Mouse (Mus musculus) frontal cortex, adult (tissue): ENCODE results near the gene Tulp1.
A peak's percentile ranks its signal among the peaks of the same experiment; 100 is the strongest.

ENCODE experiments used
- ATAC-seq: cut with Nextera tagmentation; 2 replicates; pipeline ENCODE4 v1.9.2; 2017; ENCODE audit warnings: mild to moderate bottlenecking, moderate library complexity, mixed read lengths; ENCODE audit not compliant: low TSS enrichment

Gene Tulp1

GRCm38 (mm10) chr17:28315611-28316160 lies 49.3 kb downstream of the Tulp1 start:
- ATAC-seq, result no peak

- ATAC-seq, result peak; percentile 31
Measured at GRCm38 (mm10) chr17:28313880-28314225, 51.2 kb downstream of the Tulp1 start.

DNA sequence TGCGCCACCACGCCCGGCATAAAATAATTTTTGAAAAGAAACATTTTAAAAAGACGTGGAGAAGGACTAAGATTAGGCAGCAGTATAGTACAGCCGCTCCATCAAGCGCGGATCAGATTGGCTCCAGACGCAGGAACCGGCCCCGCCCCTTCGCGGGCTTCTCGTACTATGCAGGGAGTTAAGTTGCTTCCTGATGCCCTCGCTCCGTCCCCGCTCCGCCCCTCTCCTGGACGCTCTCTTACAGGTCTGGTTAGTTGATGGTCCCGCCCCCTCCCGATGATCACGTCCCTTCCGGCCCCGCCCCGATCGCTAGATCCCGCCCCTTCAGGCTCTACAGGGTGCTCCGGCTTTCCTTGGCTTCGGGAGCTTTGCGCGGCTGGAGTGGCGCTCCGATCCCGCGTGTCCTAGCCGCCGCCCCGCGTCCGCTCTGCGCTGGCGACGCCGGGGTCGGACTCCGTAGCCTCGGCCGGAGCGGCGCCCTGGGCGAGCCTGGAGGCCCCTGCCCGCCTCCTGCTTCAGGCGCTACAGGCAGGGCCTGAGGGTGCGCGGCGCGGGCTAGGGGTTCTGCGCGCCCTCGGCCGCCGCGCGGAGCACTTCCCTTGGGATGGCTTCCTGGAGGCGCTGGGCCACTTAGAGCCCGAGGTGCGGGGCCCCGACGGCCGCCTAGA lies 51.7 kb downstream of the Tulp1 start, which contains the start of gene Fance:
Gene Fance (plus strand): TSS at position 308 of the 668 bp plus-strand sequence.
- ATAC-seq, result peak; percentile 92

DNA sequence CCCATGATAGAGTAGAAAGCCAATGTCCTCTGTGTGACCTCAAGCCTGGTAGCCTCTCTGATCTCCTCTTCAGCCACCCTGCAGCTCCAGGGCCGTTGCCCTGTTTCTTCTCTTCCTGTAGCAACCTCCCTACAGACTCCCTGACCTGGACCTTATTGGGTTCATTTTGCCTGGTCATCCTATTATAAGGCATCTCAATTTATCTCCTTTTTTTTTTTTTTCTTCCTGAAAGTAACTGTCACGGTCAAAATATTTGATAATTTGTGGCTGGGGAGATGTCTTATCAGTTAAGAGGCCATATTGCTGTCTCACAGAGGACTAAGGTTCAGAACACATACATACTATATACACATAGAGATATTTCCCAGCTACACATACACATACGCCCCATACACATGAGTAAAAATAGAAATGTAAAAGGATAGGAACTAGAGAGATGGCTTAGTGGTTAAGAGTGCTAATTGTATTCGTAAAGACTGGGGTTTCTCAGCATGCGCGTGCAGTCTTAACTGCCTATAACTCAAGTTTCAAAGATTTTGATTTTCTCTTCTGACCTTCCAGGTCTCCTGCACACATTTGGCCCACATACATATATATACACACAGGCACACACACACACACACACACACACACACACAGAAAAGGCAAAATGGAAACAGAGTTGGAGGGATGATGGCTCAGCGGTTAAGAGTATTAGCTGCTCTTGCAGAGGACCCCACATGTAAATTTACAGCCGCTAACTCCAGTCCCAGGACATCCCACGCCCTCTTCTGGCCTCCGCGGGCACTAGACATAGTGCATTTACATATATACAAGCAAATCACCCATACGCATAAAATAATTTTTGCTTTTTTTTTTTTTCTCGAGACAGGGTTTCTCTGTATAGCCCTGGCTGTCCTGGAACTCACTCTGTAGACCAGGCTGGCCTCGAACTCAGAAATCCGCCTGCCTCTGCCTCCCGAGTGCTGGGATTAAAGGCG lies 52.5 kb downstream of the Tulp1 start:
- ATAC-seq, result no peak

- ATAC-seq, result no peak
Measured at GRCm38 (mm10) chr17:28311366-28312132, 53.5 kb downstream of the Tulp1 start.

DNA sequence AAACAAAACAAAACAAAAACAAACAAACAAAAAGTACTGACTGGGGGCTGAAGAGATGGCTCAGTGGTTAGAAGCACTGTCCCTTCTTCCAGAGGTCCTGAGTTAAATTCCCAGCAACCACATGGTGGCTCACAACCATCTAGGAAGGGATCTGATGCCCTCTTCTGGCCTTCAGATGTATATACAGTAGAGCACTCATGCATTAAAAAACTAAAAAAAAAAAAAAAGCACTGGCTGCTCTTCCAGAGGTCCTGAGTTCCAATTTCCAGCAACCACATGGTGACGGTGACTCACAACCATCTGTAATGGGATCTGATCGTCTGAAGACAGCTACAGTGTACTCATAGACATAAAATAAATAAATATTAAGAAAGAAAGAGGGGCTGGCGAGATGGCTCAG lies 54.2 kb downstream of the Tulp1 start:
- ATAC-seq, result no peak

DNA sequence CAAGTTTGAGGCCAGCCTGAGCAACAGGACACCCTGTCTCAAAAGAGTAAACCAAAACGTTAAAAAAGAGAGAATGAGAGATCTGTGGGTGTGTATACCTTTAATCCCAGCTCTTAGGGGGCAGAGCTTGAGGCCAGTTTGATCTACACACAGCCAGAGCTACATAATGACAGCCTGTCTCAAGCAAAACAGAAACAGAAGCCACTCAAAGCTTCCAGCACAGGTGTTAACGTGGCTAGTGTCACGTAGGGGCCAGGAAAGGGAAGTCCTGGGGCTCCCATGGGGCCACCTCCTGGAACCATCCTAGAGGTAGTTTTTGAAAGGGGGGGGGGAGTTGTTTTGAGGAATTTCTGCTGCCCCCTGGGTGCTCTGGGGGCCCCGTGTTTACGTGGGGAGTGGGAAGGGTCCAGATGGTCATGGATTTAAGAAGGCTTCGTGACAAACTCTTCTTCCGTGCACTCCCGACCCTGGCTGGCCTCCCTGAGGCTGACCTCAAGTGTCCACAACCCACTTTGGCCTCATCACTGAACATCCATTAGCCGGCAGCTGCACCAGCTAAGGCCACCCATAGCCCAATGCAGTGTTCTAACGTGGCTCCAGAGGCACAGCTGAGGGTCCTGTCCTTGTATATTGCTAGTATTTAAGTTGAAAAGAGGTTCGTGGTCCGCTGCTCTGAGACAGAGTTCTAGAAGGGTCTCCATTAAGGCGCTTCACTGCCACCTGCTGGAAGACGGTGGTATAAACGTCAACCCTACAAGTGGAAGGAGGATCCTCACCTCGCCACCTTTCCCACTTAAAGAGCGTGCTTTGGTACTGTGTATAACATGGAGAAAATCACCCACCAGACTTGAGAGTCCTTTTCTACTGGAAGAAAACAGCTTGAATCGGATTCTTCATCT lies 56.5 kb downstream of the Tulp1 start:
- ATAC-seq, result peak; percentile 32; the same call in 1 of the 2 replicates

GRCm38 (mm10) chr17:28305172-28305571 lies 59.9 kb downstream of the Tulp1 start:
- no peak for ATAC-seq
